In the genomic region with DNA sequence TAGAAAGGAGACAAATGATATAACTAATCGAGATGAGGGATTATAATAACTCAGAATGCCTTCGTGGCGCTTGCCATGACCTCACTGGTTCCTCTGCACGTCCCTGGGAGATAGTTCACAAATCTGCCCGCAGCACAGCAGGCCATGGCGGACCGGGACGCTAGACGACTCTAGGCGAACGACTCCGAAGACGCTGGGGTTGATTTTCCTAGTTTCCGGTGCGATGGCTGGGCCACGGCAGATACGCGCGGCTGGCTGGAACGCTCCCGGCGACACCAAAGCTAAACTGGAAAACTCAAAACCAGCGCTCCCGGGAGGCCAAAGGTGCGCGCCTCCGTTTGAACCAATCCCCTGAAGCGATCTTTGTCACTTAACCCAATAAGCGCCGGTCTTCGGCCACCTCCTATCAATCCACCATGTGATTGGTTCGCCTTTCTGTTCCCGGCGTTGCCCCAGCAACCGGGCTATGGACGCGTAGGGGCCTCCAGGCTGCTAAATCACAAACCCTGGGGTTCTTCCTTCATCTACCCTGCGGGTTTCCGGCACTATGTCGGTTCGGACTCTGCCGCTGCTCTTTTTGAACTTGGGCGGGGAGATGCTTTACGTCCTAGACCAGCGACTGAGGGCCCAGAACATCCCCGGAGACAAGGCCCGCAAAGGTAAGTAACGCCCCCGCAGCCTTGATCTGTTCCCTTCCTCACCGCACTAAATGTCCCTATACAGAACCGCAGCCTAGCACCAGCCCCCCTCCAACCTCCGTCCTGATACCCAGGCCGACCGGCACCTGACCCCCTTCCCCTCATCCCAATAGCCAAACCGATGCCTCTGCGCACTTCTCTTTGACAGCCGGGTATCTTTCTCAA, we compare ENCODE assay signal across 8 mouse cellular contexts. TPM values are rescaled to one million over a fixed set of nuclear protein-coding genes. Genes with fewer than 3 reads are reported as not detected.
A peak's percentile ranks its signal among the peaks of the same experiment; 100 is the strongest.
DNase-seq lines count a peak whose midpoint lies in the region; ATAC-seq lines count a peak whose summit lies in the region.

A gene (plus strand): TSS at position 432 of the 863 bp plus-strand sequence.

- peak; percentile 99 for ATAC-seq in common myeloid progenitor, adult 5-6 weeks (replicated peaks; ENCODE audit: low read depth, poor library complexity, severe bottlenecking)
- ATAC-seq in megakaryocyte progenitor cell, adult 5-6 weeks (replicated peaks; ENCODE audit: poor library complexity) = peak; percentile 97

- DNase-seq in ZHBTc4 (ENCODE audit: low read depth, low spot score) = peak; percentile 96
- peak; percentile 76 to 78 for DNase-seq in gastrocnemius, adult 8-10 months (ENCODE audit: low spot score in 2 of 2)
- peak; percentile 96 for DNase-seq in induced T-regulatory cell, adult 2 months (ENCODE audit: low read depth)
- DNase-seq in left cerebral cortex, adult 9 months (ENCODE audit: low spot score in 2 of 2) = peak; percentile 88 to 96
- peak; percentile 89 for DNase-seq in right cerebral cortex, postnatal 14 days
- DNase-seq in urinary bladder, postnatal 36 days (ENCODE audit: low spot score in 2 of 2) = peak; percentile 83 to 88

RNA-seq across cellular contexts. Expression of the gene that starts here (rescaled TPM):
- 1.6 and 7.5 TPM in 2 replicates for total RNA-seq in common myeloid progenitor, adult 5-6 weeks (2017)
- total RNA-seq in gastrocnemius, adult 8-10 months (2022) = 1 to 10 TPM; 1.2 to 3.2 (median 2.9) TPM
- total RNA-seq in megakaryocyte progenitor cell, adult 5-6 weeks (2015) = 13.5 and 15.5 TPM in 2 replicates
- total RNA-seq in megakaryocyte progenitor cell, adult 5-6 weeks (2017) = 20.3 and 31.9 TPM in 2 replicates

Comparison
In these comparisons a context has a peak if more than half of its experiments do, and no peak if none do; other contexts are left out.
1. Peak in every context shown above with its lines: DNase-seq and ATAC-seq.